Mouse (Mus musculus): ENCODE results near the gene Cpn2. TPM values are rescaled to one million over a fixed set of nuclear protein-coding genes. Genes with fewer than 3 reads are reported as not detected.

The Cpn2 gene
- total and polyA plus RNA-seq, 2 experiments from 2014 or later = not detected

DNA sequence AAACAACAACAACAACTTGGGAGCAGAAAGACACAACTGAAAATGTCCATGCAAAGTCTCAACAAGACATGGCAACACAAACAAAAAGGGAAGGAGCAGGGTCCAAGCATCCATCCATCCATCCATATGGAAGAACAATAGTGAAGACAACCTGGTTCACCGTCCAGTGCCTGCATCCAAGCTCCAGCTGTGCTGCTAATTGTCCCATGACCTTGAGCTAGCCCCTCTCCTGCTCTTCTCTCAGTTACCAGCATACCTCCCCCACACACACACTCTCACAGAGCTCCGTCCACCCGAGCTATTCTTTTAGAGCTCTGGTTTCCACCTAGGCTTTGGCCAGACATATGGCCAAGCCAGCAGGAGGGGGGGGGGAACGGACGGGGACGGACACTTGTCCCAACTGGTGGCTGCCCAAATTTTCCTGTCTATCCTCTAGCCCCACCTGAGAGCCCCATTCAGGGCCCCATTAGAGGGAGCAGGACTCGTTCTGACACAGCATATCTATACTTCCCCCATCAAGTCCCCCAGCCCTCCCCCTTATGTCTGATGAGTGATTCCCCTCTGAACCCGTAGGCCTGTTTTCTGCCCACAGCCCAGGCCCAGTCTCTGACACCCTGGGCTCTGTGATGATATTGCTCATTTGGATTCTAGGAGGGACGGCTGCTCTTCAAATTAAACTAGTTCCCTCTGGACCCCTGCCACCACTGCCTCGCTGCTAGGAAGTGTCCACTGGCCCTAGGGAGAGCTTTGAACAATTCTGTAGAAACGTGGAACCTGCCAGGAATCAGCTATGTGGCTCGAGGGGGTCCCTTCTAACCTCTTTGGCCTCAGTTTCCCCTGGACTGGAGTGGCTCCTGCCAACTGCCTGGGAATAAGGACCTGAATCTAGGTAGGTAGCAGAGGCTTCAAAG is 32.4 kb downstream of the Cpn2 start:
- Histone ChIP-seq H3K27me3 (ENCODE audit: insufficient read depth, low read length) (peaks cover 31% of the 10 kb centered on the region), H3K4me3 (ENCODE audit: low read depth, low read length) (no peak overlapping the region), H3K36me3 (ENCODE audit: insufficient read depth, low read length) (no peaks in the 10 kb centered on the region), H3K4me1 (ENCODE audit: insufficient read depth, low read length) (0 out of 2 replicates have a peak, but pooled peaks cover 4% of the 10 kb centered on the region), H3K9ac (replicated peaks; ENCODE audit: low read length, poor library complexity, severe bottlenecking) (no peak overlapping the region), H3K4me2 (ENCODE audit: low read depth, low read length, poor library complexity, severe bottlenecking) (no peak overlapping the region), H3K9me3 (ENCODE audit: low read length) (no peaks in the 10 kb centered on the region), H3K27ac (ENCODE audit: low read depth, low read length) (no peak overlapping the region)
- DNase-seq (ENCODE audit: low spot score) (no peak), ATAC-seq (ENCODE audit: low FRiP score) (no peak)
- 58% methylated on average over 12 of the region's 12 CpGs for WGBS
- no peak for TF ChIP-seq CTCF (IDR thresholded peaks at IDR 0.05)

GRCm38 (mm10) chr16:30234077-30234476 is 33.2 kb downstream of the Cpn2 start:
- Histone ChIP-seq H3K4me3 (ENCODE audit: low read depth, low read length) (no peak overlapping the region), H3K36me3 (ENCODE audit: insufficient read depth, low read length) (no peaks in the 10 kb centered on the region), H3K4me2 (ENCODE audit: low read depth, low read length, poor library complexity, severe bottlenecking) (no peak overlapping the region), H3K9ac (replicated peaks; ENCODE audit: low read length, poor library complexity, severe bottlenecking) (no peak overlapping the region), H3K27ac (ENCODE audit: low read depth, low read length) (no peak overlapping the region), H3K27me3 (ENCODE audit: insufficient read depth, low read length) (peaks cover 31% of the 10 kb centered on the region), H3K4me1 (ENCODE audit: insufficient read depth, low read length) (0 out of 2 replicates have a peak, but pooled peaks cover 4% of the 10 kb centered on the region), H3K9me3 (ENCODE audit: low read length) (no peaks in the 10 kb centered on the region)
- no peak for DNase-seq (ENCODE audit: low spot score)
- no peak for TF ChIP-seq CTCF (IDR thresholded peaks at IDR 0.05)
- ATAC-seq (ENCODE audit: low FRiP score) = no peak
- WGBS = 73% methylated on average over 8 of the region's 8 CpGs

GRCm38 (mm10) chr16:30231882-30232604 is 35.3 kb downstream of the Cpn2 start:
- ATAC-seq (ENCODE audit: low FRiP score) (no peak), DNase-seq (ENCODE audit: low spot score) (no peak)
- no peak overlapping the region for H3K9ac ChIP-seq (replicated peaks; ENCODE audit: low read length, poor library complexity, severe bottlenecking)
- no peak overlapping the region for H3K4me3 ChIP-seq (ENCODE audit: low read depth, low read length)
- no peak overlapping the region for H3K27ac ChIP-seq (ENCODE audit: low read depth, low read length)
- H3K4me2 ChIP-seq (ENCODE audit: low read depth, low read length, poor library complexity, severe bottlenecking) = no peak overlapping the region
- WGBS = 28% methylated on average over 13 of the region's 13 CpGs
- no peak for TF ChIP-seq CTCF (IDR thresholded peaks at IDR 0.05)
- H3K27me3 ChIP-seq (ENCODE audit: insufficient read depth, low read length) = peaks cover 24% of the 10 kb centered on the region
- no peaks in the 10 kb centered on the region for H3K36me3 ChIP-seq (ENCODE audit: insufficient read depth, low read length)
- no peaks in the 10 kb centered on the region for H3K9me3 ChIP-seq (ENCODE audit: low read length)
- H3K4me1 ChIP-seq (ENCODE audit: insufficient read depth, low read length) = 0 out of 2 replicates have a peak, but pooled peaks cover 4% of the 10 kb centered on the region

GRCm38 (mm10) chr16:30227352-30227751 is 39.9 kb downstream of the Cpn2 start:
- ATAC-seq (ENCODE audit: low FRiP score) = no peak
- 63% methylated on average over 7 of the region's 7 CpGs for WGBS
- H3K4me1 ChIP-seq (ENCODE audit: insufficient read depth, low read length) = no peaks in the 10 kb centered on the region

DNA sequence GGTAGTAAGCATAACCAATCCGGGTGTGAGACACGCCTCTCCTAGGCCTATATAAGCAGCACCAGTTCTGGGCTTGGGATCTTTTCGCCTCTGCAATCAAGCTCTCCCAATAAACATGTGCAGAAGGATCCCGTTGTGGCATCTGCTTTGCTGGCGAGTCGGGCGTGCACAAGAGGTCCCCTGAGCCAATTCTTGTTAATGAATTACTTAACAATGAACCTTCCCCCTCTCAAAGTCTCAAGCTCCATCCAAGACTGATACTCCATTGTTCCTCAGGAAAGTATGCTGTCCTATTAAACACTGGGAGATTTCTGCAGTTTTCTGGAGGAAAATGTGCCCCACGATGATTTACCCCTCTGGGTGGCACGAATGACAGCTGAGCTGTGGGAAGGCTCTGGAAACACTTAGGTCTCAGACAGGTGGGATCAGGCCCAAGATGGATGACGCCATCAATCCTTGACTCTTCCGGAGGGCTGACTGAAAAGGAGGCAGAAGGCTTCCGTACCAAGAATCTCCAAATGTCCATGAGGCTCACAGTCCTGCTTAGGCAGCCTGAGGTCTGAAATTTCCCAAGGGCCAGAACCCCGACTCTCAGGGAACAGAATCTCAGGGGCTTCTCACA is 46.0 kb downstream of the Cpn2 start:
- no peaks in the 10 kb centered on the region for H3K4me1 ChIP-seq (ENCODE audit: insufficient read depth, low read length)
- H3K9ac ChIP-seq (replicated peaks; ENCODE audit: low read length, poor library complexity, severe bottlenecking) = no peak overlapping the region
- H3K4me2 ChIP-seq (ENCODE audit: low read depth, low read length, poor library complexity, severe bottlenecking) = no peak overlapping the region
- whole genome bisulfite sequencing = 92% methylated on average over 13 of the region's 13 CpGs
- H3K4me3 ChIP-seq (ENCODE audit: low read depth, low read length) = no peak overlapping the region
- no peak for TF ChIP-seq CTCF (IDR thresholded peaks at IDR 0.05)
- no peaks in the 10 kb centered on the region for H3K9me3 ChIP-seq (ENCODE audit: low read length)
- no peak for ATAC-seq (ENCODE audit: low FRiP score)
- no peak overlapping the region for H3K27ac ChIP-seq (ENCODE audit: low read depth, low read length)
- no peaks in the 10 kb centered on the region for H3K36me3 ChIP-seq (ENCODE audit: insufficient read depth, low read length)
- DNase-seq (ENCODE audit: low spot score) = no peak
- H3K27me3 ChIP-seq (ENCODE audit: insufficient read depth, low read length) = peaks cover 8% of the 10 kb centered on the region; the same call in 1 of the 2 replicates

More at GRCm38 (mm10) chr16:30227352-30227751, 39.9 kb downstream of the Cpn2 start:
- no peaks in the 10 kb centered on the region for H3K9me3 ChIP-seq (ENCODE audit: low read length)
- no peak for TF ChIP-seq CTCF (IDR thresholded peaks at IDR 0.05)
- no peak overlapping the region for H3K27ac ChIP-seq (ENCODE audit: low read depth, low read length)
- DNase-seq (ENCODE audit: low spot score) = no peak
- no peaks in the 10 kb centered on the region for H3K36me3 ChIP-seq (ENCODE audit: insufficient read depth, low read length)
- H3K4me3 ChIP-seq (ENCODE audit: low read depth, low read length) = no peak overlapping the region
- H3K9ac ChIP-seq (replicated peaks; ENCODE audit: low read length, poor library complexity, severe bottlenecking) = no peak overlapping the region
- no peak overlapping the region for H3K4me2 ChIP-seq (ENCODE audit: low read depth, low read length, poor library complexity, severe bottlenecking)
- H3K27me3 ChIP-seq (ENCODE audit: insufficient read depth, low read length) = peaks cover 7% of the 10 kb centered on the region

Data from midbrain, postnatal 0 days (tissue).